Mouse (Mus musculus) liver, adult (tissue): ENCODE measurements at regions not wholly inside any gene's neighbourhood (a gene's known extent, or its start where the extent isn't known, plus 50 kb on each side); places are given as distances from the start of the nearest gene placed in this dataset.

Experiments used
- GATA4 ChIP-seq: IDR thresholded peaks from 2 replicates; pipeline ENCODE4 v1.6.1; 2014; ENCODE audit warnings: mild to moderate bottlenecking, low read length; ENCODE audit not compliant: insufficient replicate concordance

GRCm38 (mm10) chr3:52510088-52510765, 242.1 kb downstream of the Foxo1 start:
- TF ChIP-seq GATA4 = no peak

- no peak for TF ChIP-seq GATA4
These were observed 235.8 kb downstream of the Foxo1 start for GRCm38 (mm10) chr3:52503925-52504324.

- peak; percentile 96 for TF ChIP-seq GATA4
These were observed 234.1 kb downstream of the Foxo1 start for GRCm38 (mm10) chr3:52502223-52502622.

GRCm38 (mm10) chr3:52501614-52502013, 233.5 kb downstream of the Foxo1 start:
- TF ChIP-seq GATA4 = peak; percentile 81; the same call in 1 of the 2 replicates

GRCm38 (mm10) chr3:52500026-52500425, 231.9 kb downstream of the Foxo1 start:
- TF ChIP-seq GATA4 = no peak

GRCm38 (mm10) chr3:52499581-52499980, 231.4 kb downstream of the Foxo1 start:
- no peak for TF ChIP-seq GATA4

- TF ChIP-seq GATA4 = no peak
These were observed 230.5 kb downstream of the Foxo1 start for GRCm38 (mm10) chr3:52498506-52499228.

GRCm38 (mm10) chr3:52496965-52497364, 228.8 kb downstream of the Foxo1 start:
- no peak for TF ChIP-seq GATA4

GRCm38 (mm10) chr3:52495401-52495800, 227.3 kb downstream of the Foxo1 start:
- no peak for TF ChIP-seq GATA4

GRCm38 (mm10) chr3:52494924-52495323, 226.8 kb downstream of the Foxo1 start:
- no peak for TF ChIP-seq GATA4

- no peak for TF ChIP-seq GATA4
These were observed 211.1 kb downstream of the Foxo1 start for GRCm38 (mm10) chr3:52479186-52479585.

- no peak for TF ChIP-seq GATA4
These were observed 201.8 kb downstream of the Foxo1 start for GRCm38 (mm10) chr3:52469900-52470299.

GRCm38 (mm10) chr3:52469397-52469796, 201.3 kb downstream of the Foxo1 start:
- peak; percentile 54; the same call in 1 of the 2 replicates for TF ChIP-seq GATA4

GRCm38 (mm10) chr3:52468326-52468725, 200.2 kb downstream of the Foxo1 start:
- no peak for TF ChIP-seq GATA4

GRCm38 (mm10) chr3:52467876-52468275, 199.7 kb downstream of the Foxo1 start:
- TF ChIP-seq GATA4 = no peak

GRCm38 (mm10) chr3:52466984-52467565, 198.9 kb downstream of the Foxo1 start:
- no peak for TF ChIP-seq GATA4
